Mouse (Mus musculus) liver, embryonic 12.5 days (tissue): ENCODE measurements around the gene Notch2. TPM values are rescaled to one million over a fixed set of nuclear protein-coding genes. Genes with fewer than 3 reads are reported as not detected.

Experiments used
- ATAC-seq: fragments of 200-750 bp; cut with Nextera tagmentation; 2 replicates; pipeline ENCODE4 v1.8.0; 2017; ENCODE audit warnings: moderate number of reproducible peaks, mild to moderate bottlenecking, moderate library complexity
- H3K27ac ChIP-seq: fragments of 300-500 bp; sonication (generic); 2 replicates; pipeline ENCODE4 v1.5.1; 2016; ENCODE audit warnings: mild to moderate bottlenecking
- H3K27me3 ChIP-seq: fragments of 300-500 bp; sonication (generic); replicated peaks from 2 replicates; pipeline ENCODE4 v1.6.1; 2016; ENCODE audit warnings: mild to moderate bottlenecking, moderate library complexity
- H3K36me3 ChIP-seq: fragments of 300-500 bp; sonication (generic); 2 replicates; pipeline ENCODE4 v1.6.1; 2016; ENCODE audit warnings: mild to moderate bottlenecking, moderate library complexity
- H3K4me1 ChIP-seq: fragments of 300-500 bp; sonication (generic); 2 replicates; pipeline ENCODE4 v1.6.1; 2016
- H3K4me2 ChIP-seq: fragments of 300-500 bp; sonication (generic); 2 replicates; pipeline ENCODE4 v1.6.1; 2016; ENCODE audit warnings: mild to moderate bottlenecking, moderate library complexity
- H3K4me3 ChIP-seq: fragments of 300-500 bp; sonication (generic); 2 replicates; pipeline ENCODE4 v1.5.1; 2016; ENCODE audit warnings: mild to moderate bottlenecking, moderate library complexity
- H3K9ac ChIP-seq: fragments of 300-500 bp; sonication (generic); 2 replicates; pipeline ENCODE4 v1.6.1; 2016; ENCODE audit warnings: mild to moderate bottlenecking, moderate library complexity
- H3K9me3 ChIP-seq: fragments of 300-500 bp; sonication (generic); replicated peaks from 2 replicates; pipeline ENCODE4 v1.6.1; 2016; ENCODE audit warnings: mild to moderate bottlenecking, moderate library complexity
- WGBS: fragments of 180-500 bp; shearing (Covaris S2); methylation state at CpG from one replicate; pipeline ENCODE4 v1.1.7; 2016; ENCODE audit not compliant: insufficient replicate concordance; 5-methylcytosine and 5-hydroxymethylcytosine counted together
- polyA plus RNA-seq: library from polyadenylated mRNA; unstranded; fragments of >200 nt; fragmentation: Nextera tagmentation; extraction: Ambion mirVana; gene quantifications from 2 replicates; pipeline ENCODE4 v1.2.1, GENCODE M21; 2016

Gene Notch2
- polyA plus RNA-seq, 1 experiment from 2014 or later: 8.7 TPM

DNA sequence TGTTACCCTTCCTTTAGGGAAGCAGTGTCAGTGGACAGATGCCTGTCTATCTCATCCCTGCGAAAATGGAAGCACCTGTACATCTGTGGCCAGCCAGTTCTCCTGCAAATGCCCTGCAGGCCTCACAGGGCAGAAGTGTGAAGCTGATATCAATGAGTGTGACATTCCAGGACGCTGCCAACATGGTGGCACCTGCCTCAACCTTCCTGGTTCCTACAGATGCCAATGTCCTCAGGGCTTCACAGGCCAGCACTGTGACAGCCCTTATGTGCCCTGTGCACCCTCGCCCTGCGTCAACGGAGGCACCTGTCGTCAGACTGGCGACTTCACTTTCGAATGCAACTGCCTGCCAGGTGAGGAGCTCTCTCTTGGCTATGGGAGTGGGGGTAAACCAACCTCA lies 59.2 kb downstream of the Notch2 start:
- no peak overlapping the region for H3K9ac ChIP-seq
- H3K4me1 ChIP-seq: peaks cover 10% of the 10 kb centered on the region
- no peak for ATAC-seq
- no peak overlapping the region for H3K4me3 ChIP-seq
- H3K27ac ChIP-seq: no peak overlapping the region
- H3K36me3 ChIP-seq: peaks cover 50% of the 10 kb centered on the region
- no peak overlapping the region for H3K4me2 ChIP-seq
- no peaks in the 10 kb centered on the region for H3K9me3 ChIP-seq
- H3K27me3 ChIP-seq: no peaks in the 10 kb centered on the region
- WGBS: 83% methylated on average over 8 of the region's 8 CpGs

GRCm38 (mm10) chr3:98073545-98073944 lies 60.2 kb downstream of the Notch2 start:
- Histone ChIP-seq H3K27me3 (no peaks in the 10 kb centered on the region), H3K9me3 (no peaks in the 10 kb centered on the region), H3K36me3 (peaks cover 60% of the 10 kb centered on the region), H3K9ac (no peak overlapping the region), H3K4me3 (no peak overlapping the region), H3K4me2 (no peak overlapping the region), H3K4me1 (peaks cover 6% of the 10 kb centered on the region), H3K27ac (no peak overlapping the region)
- ATAC-seq: no peak
- 85% methylated on average over 4 of the region's 4 CpGs for WGBS

- Histone ChIP-seq H3K36me3 (peaks cover 60% of the 10 kb centered on the region), H3K27ac (no peak overlapping the region), H3K4me3 (no peak overlapping the region), H3K4me2 (no peak overlapping the region), H3K4me1 (no peaks in the 10 kb centered on the region), H3K27me3 (no peaks in the 10 kb centered on the region), H3K9ac (no peak overlapping the region), H3K9me3 (no peaks in the 10 kb centered on the region)
- no peak for ATAC-seq
- WGBS: 61% methylated on average over 6 of the region's 6 CpGs
Measured at GRCm38 (mm10) chr3:98074622-98075231, 61.4 kb downstream of the Notch2 start.

DNA sequence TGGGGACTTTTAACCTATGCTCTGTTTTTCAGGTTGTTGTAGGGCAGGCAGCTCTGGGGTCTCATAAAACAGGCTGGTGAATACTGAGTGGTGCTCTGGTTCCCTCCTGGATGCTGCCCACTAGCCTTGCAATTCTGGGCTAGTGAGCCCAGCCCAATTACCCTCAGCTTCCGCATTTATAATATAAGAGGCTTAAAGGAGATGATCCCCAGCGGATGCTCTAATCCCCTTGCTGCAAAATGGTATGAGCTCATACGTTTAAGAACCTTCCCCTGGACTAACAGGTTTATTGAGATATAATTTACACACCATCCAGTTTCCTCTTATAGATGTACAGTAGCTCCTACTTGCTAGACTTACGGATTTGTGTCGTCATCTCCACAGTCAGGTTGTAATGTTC lies 64.5 kb downstream of the Notch2 start:
- H3K4me3 ChIP-seq: no peak overlapping the region
- no peak for ATAC-seq
- peaks cover 27% of the 10 kb centered on the region for H3K4me1 ChIP-seq
- H3K9ac ChIP-seq: no peak overlapping the region
- H3K27me3 ChIP-seq: no peaks in the 10 kb centered on the region
- 82% methylated on average over 5 of the region's 5 CpGs for WGBS
- H3K36me3 ChIP-seq: peaks cover 55% of the 10 kb centered on the region
- H3K27ac ChIP-seq: no peak overlapping the region
- H3K4me2 ChIP-seq: no peak overlapping the region
- no peaks in the 10 kb centered on the region for H3K9me3 ChIP-seq

GRCm38 (mm10) chr3:98078816-98079215 lies 65.5 kb downstream of the Notch2 start:
- Histone ChIP-seq H3K27ac (no peak overlapping the region), H3K36me3 (peaks cover 54% of the 10 kb centered on the region), H3K4me3 (no peak overlapping the region), H3K4me1 (peaks cover 37% of the 10 kb centered on the region), H3K9me3 (no peaks in the 10 kb centered on the region), H3K4me2 (no peak overlapping the region), H3K9ac (no peak overlapping the region), H3K27me3 (no peaks in the 10 kb centered on the region)
- no peak for ATAC-seq
- 53% methylated on average over 1 of the region's 1 CpGs for WGBS

DNA sequence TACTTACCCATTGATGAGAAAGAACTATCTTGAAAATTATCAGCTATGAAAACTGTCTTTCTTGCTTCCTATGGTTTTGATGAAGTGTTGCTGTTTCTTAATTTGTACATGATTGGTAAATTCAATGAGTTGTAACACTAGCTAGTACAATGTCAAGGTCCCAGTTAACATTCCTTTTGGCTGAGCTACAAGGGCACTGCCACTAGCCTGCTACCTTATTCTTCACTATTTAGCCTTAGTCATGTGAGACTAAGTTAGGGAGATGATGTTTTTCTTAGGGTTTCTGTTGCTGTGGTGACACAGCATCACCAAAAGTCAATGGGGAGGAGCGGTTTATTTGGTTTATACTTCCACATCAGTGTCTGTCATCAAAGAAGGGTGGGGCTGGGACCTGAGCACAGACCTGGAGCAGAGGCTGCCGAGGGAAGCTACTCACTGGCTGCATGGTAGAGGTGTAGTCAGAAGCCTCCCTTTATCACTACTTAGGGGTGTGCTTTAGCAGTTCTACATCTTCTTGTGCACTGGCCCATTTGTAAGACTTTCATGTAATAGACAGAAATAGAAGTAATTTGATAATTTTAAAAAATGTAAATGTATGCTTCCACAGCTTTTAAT lies 66.4 kb downstream of the Notch2 start:
- H3K36me3 ChIP-seq: peaks cover 54% of the 10 kb centered on the region
- WGBS: 68% methylated on average over 2 of the region's 2 CpGs
- ATAC-seq: no peak
- H3K9ac ChIP-seq: no peak overlapping the region
- H3K4me3 ChIP-seq: no peak overlapping the region
- no peak overlapping the region for H3K4me2 ChIP-seq
- H3K9me3 ChIP-seq: no peaks in the 10 kb centered on the region
- H3K4me1 ChIP-seq: peaks cover 43% of the 10 kb centered on the region
- no peak overlapping the region for H3K27ac ChIP-seq
- no peaks in the 10 kb centered on the region for H3K27me3 ChIP-seq

- Histone ChIP-seq H3K27me3 (no peaks in the 10 kb centered on the region), H3K27ac (no peak overlapping the region), H3K4me1 (peaks cover 53% of the 10 kb centered on the region), H3K4me2 (no peak overlapping the region), H3K36me3 (peaks cover 56% of the 10 kb centered on the region), H3K9ac (no peak overlapping the region), H3K9me3 (no peaks in the 10 kb centered on the region), H3K4me3 (no peak overlapping the region)
- ATAC-seq: no peak
- 83% methylated on average over 4 of the region's 4 CpGs for WGBS
Measured at GRCm38 (mm10) chr3:98080630-98081029, 67.3 kb downstream of the Notch2 start.

- H3K36me3 ChIP-seq: peaks cover 55% of the 10 kb centered on the region
- peak; percentile 82 for ATAC-seq
- H3K4me1 ChIP-seq: peaks cover 68% of the 10 kb centered on the region
- peak overlapping the region; percentile 31 for H3K4me2 ChIP-seq
- peak overlapping the region; percentile 84 for H3K27ac ChIP-seq
- H3K27me3 ChIP-seq: no peaks in the 10 kb centered on the region
- peak overlapping the region; percentile 43; the same call in 1 of the 2 replicates for H3K9ac ChIP-seq
- H3K9me3 ChIP-seq: no peaks in the 10 kb centered on the region
- H3K4me3 ChIP-seq: no peak overlapping the region
- WGBS: 33% methylated on average over 3 of the region's 3 CpGs
Measured at GRCm38 (mm10) chr3:98082188-98082587, 68.9 kb downstream of the Notch2 start.

DNA sequence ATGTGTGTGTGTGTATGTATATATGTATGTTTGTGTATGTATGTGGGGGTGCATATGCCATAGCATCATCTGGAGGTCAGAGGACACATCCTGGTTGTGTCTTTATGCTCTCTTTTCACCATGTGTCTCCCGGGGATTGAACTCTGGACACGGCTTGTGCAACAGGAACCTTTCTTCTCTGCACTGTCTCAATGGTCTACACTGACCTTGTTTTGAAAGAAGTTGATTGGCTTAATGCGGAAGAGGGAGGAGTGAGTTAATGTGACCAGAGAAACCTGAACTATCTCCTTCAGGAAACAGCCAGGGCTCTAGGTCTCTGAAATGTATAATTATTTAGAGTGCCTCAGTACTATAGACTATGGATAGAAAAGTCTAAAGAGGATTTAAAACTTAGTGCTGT lies 69.6 kb downstream of the Notch2 start:
- Histone ChIP-seq H3K36me3 (peaks cover 55% of the 10 kb centered on the region), H3K9ac (no peak overlapping the region), H3K4me3 (no peak overlapping the region), H3K4me2 (no peak overlapping the region), H3K27me3 (no peaks in the 10 kb centered on the region), H3K4me1 (peaks cover 68% of the 10 kb centered on the region), H3K27ac (peak overlapping the region; percentile 52), H3K9me3 (no peaks in the 10 kb centered on the region)
- 68% methylated on average over 3 of the region's 3 CpGs for WGBS
- ATAC-seq: no peak

DNA sequence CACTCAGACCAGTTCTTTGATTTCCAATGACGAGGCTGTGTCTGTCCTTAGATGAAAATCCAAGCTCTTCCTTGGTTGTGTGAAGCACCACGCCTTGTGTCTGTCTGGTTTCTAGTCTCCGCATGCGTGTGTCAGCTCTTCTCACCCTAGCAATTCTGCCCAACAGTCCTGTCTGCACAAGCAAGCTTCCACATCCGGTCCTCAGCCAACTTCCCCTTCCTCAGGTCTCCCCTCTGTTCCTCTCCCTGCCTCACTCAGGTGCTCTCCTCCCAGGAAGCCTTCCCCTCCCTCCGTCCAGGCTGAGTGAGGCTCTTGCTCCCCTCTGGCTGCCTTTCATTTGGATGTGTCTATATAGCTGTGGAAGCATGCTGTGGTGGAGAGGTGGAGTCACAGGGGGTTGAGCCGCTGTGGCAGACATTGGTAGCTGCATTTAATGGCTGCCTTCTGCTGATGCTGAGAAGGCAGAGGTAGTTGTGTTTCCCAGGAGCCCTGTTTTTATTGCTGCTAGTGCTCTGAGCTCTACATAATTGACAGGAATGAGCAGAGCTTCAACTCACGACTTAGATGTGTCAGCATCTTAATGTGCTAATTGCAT lies 70.8 kb downstream of the Notch2 start:
- Histone ChIP-seq H3K36me3 (peaks cover 49% of the 10 kb centered on the region), H3K9me3 (no peaks in the 10 kb centered on the region), H3K4me1 (peaks cover 68% of the 10 kb centered on the region), H3K4me3 (no peak overlapping the region), H3K9ac (0 out of 2 replicates have a peak overlapping the region, but pooled peaks have one; percentile 7), H3K4me2 (no peak overlapping the region), H3K27me3 (no peaks in the 10 kb centered on the region), H3K27ac (0 out of 2 replicates have a peak overlapping the region, but pooled peaks have one; percentile 48)
- 58% methylated on average over 8 of the region's 8 CpGs for WGBS
- ATAC-seq: no peak

DNA sequence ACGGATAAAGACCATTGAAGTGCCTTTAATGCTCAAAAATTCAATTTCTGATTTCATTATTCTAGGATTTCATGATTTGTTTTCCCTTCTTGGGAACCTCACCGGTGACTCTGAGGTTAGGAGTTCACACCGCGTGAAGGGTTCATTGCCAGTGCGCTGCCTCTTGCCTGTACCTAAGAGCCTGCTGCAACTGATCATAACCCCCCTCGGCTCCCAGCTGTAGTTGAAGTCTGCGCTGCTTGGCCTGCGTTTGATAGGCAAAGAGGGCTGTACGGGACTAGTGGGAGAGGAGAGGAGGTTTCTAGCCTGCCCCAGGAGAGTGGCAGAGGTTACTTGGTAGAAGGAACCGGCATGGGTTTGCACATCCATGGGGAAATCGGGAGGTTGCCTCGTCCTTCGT lies 71.5 kb downstream of the Notch2 start:
- Histone ChIP-seq H3K4me1 (peaks cover 68% of the 10 kb centered on the region), H3K27ac (no peak overlapping the region; the same call in 1 of the 2 replicates), H3K9ac (no peak overlapping the region), H3K4me2 (no peak overlapping the region), H3K27me3 (no peaks in the 10 kb centered on the region), H3K9me3 (no peaks in the 10 kb centered on the region), H3K4me3 (no peak overlapping the region), H3K36me3 (peaks cover 49% of the 10 kb centered on the region)
- WGBS: 85% methylated on average over 13 of the region's 13 CpGs
- ATAC-seq: no peak

GRCm38 (mm10) chr3:98085812-98086268 lies 72.5 kb downstream of the Notch2 start:
- H3K9ac ChIP-seq: no peak overlapping the region
- H3K27ac ChIP-seq: peak overlapping the region; percentile 55
- peaks cover 60% of the 10 kb centered on the region for H3K4me1 ChIP-seq
- H3K4me2 ChIP-seq: peak overlapping the region; percentile 35
- ATAC-seq: peak; percentile 79
- no peaks in the 10 kb centered on the region for H3K27me3 ChIP-seq
- H3K9me3 ChIP-seq: no peaks in the 10 kb centered on the region
- WGBS: 31% methylated on average over 5 of the region's 5 CpGs
- peaks cover 49% of the 10 kb centered on the region for H3K36me3 ChIP-seq
- no peak overlapping the region for H3K4me3 ChIP-seq
